Mouse (Mus musculus): ENCODE results near the gene Tex45.

DNA sequence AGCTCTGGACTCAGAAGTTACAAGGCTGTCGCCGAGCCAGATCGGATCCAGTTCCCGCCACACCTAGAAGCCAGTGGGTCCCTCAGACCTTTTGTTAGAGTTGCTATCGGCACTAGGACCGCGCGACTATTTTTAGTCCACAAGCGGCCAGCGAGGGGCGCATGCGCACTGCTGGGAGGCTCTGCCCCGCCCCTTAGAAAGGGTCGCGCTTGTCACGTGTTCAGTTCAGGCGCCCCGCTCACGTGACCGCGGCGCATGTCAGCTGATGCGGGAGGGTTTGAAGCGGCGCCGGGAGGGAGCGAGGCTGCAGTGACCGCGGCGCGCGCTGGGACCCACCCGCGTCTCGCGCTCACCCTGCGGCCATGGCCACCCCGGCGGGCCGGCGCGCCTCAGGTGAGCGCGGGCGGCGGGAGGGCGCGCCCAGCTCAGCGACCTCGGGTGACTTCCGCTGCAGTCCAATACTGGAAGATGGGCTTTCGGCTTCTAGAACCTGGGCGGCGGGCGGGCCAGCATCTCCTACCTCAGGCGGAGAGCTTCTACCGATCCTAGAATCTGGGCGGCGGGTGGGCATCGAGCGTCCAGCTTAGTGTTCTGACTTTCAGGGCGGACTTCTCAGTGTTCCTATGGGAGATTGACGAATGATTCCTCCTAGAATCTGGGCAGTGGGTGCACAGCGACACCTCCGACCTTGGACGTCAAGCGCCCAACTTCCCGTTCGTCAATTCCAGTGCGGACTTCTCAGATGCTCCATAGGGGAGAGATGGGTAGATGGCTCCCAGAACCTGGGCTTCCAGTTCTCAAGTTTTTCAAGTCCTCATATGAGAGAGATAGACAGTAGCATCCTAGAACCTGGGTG lies 29.8 kb downstream of the Tex45 start, which contains the start of gene Mcoln1:
- TF ChIP-seq CHD2 (IDR thresholded peaks at IDR 0.05; ENCODE audit: low read depth, low read length) (no peak), MAFK (IDR thresholded peaks at IDR 0.05; ENCODE audit: insufficient read depth, low read depth, low read length) (no peak), HCFC1 (IDR thresholded peaks at IDR 0.05; ENCODE audit: borderline replicate concordance, insufficient read depth, low read length) (peak; percentile 78), ZNF384 (IDR thresholded peaks at IDR 0.05; ENCODE audit: low read depth, low read length) (no peak), ZC3H11A (IDR thresholded peaks at IDR 0.05; ENCODE audit: borderline replicate concordance, low read depth, low read length) (no peak)

Measured in ES-E14 (cell line).